Mouse (Mus musculus): ENCODE measurements around the gene Hsp90ab1.

Gene Hsp90ab1

GRCm38 (mm10) chr17:45578843-45579242 lies 5.8 kb upstream of the Hsp90ab1 start:
- DNase-seq = no peak

- no peak for DNase-seq
Observed at GRCm38 (mm10) chr17:45578242-45578641, 5.2 kb upstream of the Hsp90ab1 start.

- DNase-seq = no peak
Observed at GRCm38 (mm10) chr17:45575123-45575897, 2.2 kb upstream of the Hsp90ab1 start.

- DNase-seq = peak; percentile 75
Observed at GRCm38 (mm10) chr17:45574129-45574761, 1.2 kb upstream of the Hsp90ab1 start.

- DNase-seq = peak; percentile 99
Observed at GRCm38 (mm10) chr17:45573780-45574123, 681 bp upstream of the Hsp90ab1 start.

GRCm38 (mm10) chr17:45572103-45573086 lies 676 bp downstream of the Hsp90ab1 start:
- peak; percentile 82 for DNase-seq

GRCm38 (mm10) chr17:45569999-45570398 lies 3.1 kb downstream of the Hsp90ab1 start:
- DNase-seq = no peak

GRCm38 (mm10) chr17:45568990-45569389 lies 4.1 kb downstream of the Hsp90ab1 start:
- DNase-seq = no peak

GRCm38 (mm10) chr17:45567162-45567601 lies 5.9 kb downstream of the Hsp90ab1 start:
- no peak for DNase-seq

GRCm38 (mm10) chr17:45566360-45567161 lies 6.5 kb downstream of the Hsp90ab1 start:
- DNase-seq = no peak

GRCm38 (mm10) chr17:45566031-45566359 lies 7.1 kb downstream of the Hsp90ab1 start:
- DNase-seq = no peak

- no peak for DNase-seq
Observed at GRCm38 (mm10) chr17:45565103-45565502, 8.0 kb downstream of the Hsp90ab1 start.

- DNase-seq = no peak
Observed at GRCm38 (mm10) chr17:45564531-45565084, 8.5 kb downstream of the Hsp90ab1 start.

- peak; percentile 95 for DNase-seq
Observed at GRCm38 (mm10) chr17:45563655-45564530, 9.2 kb downstream of the Hsp90ab1 start, which contains the start of gene Slc35b2. Gene Slc35b2, plus strand, starts transcription at chr17:45563874.

GRCm38 (mm10) chr17:45563216-45563615 lies 9.9 kb downstream of the Hsp90ab1 start:
- DNase-seq = no peak

- no peak for DNase-seq
Observed at GRCm38 (mm10) chr17:45559732-45560525, 13.1 kb downstream of the Hsp90ab1 start.

- no peak for DNase-seq
Observed at GRCm38 (mm10) chr17:45557998-45558862, 14.8 kb downstream of the Hsp90ab1 start.

GRCm38 (mm10) chr17:45557246-45557824 lies 15.7 kb downstream of the Hsp90ab1 start:
- no peak for DNase-seq

Data from kidney, adult 9 months (tissue).